ENCODE assay signal across 8 mouse cellular contexts in the genomic region with DNA sequence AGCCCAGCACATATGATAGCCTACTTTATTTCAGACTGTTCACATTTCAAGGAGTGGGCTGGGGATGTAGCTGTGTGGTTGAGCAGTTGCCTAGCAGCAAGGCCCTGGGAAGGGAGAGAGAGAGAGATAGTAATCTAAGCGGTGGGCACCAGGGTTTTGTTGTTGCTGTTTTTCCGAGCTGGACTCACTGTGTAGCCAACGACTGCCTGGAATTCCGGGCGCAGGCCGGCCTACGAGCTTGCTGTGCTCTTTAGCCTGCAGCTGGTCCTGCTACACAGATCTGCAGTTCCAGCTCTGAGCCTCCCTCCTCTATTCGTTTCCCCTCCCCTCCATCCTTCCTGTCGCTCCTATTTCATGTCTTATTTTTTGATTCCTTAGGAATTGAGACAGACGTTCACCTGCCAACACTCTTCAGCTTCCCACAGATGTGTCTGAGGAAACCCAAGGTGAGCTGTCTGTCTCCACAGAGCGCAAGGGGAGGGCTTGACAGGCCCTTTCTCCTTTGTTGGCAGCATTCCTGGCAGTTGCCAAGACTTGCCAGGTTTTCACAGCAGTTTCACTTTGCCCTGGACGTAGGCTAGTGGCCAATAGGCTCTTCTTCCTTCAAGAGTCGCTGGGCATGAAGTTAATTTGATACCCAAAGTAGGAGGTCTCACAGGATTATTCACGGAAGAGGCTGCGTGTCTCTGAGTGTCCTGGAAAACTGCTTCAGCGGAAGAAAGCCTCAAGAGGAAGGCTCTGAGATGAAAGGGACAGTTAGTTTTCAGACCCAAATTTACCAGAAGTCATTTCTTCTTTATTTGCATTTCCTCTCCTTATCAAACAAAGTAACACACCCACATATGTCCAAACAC. TPM values are rescaled to one million over a fixed set of nuclear protein-coding genes. Genes with fewer than 3 reads are reported as not detected.
A peak's percentile ranks its signal among the peaks of the same experiment; 100 is the strongest.
DNase-seq lines count a peak whose midpoint lies in the region; ATAC-seq and TF ChIP-seq lines count a peak whose summit lies in the region.

No protein-coding gene starts in this region.

- H3K36me3 ChIP-seq in heart, embryonic 10.5 days = no peaks in the 10 kb centered on the region
- H3K36me3 ChIP-seq in limb, embryonic 14.5 days (ENCODE audit: control insufficient read depth, insufficient read depth, low read length) = no peaks in the 10 kb centered on the region
- H3K36me3 ChIP-seq in neural tube, embryonic 14.5 days (ENCODE audit: control insufficient read depth, insufficient read depth, low read length) = no peaks in the 10 kb centered on the region

- H3K27me3 ChIP-seq in heart, embryonic 10.5 days (ENCODE audit: insufficient read depth, poor library complexity, severe bottlenecking) = 0 out of 2 replicates have a peak, but pooled peaks cover under 1% of the 10 kb centered on the region
- H3K27me3 ChIP-seq in limb, embryonic 14.5 days (ENCODE audit: control insufficient read depth, insufficient read depth, low read length) = no peaks in the 10 kb centered on the region
- no peaks in the 10 kb centered on the region for H3K27me3 ChIP-seq in neural tube, embryonic 14.5 days (ENCODE audit: control insufficient read depth, insufficient read depth, low read length)

- no peak overlapping the region for H3K9ac ChIP-seq in limb, embryonic 14.5 days (ENCODE audit: low read depth, low read length, severe bottlenecking)
- no peak overlapping the region for H3K9ac ChIP-seq in neural tube, embryonic 14.5 days (replicated peaks; ENCODE audit: low read depth, low read length)

- peaks cover 48% of the 10 kb centered on the region for H3K4me1 ChIP-seq in heart, embryonic 10.5 days
- H3K4me1 ChIP-seq in limb, embryonic 14.5 days (ENCODE audit: control insufficient read depth, insufficient read depth, low read length) = peaks cover 52% of the 10 kb centered on the region
- H3K4me1 ChIP-seq in neural tube, embryonic 14.5 days (ENCODE audit: control insufficient read depth, insufficient read depth, low read length) = no peaks in the 10 kb centered on the region

- 0 out of 2 replicates have a peak overlapping the region, but pooled peaks have one; percentile 16 for H3K27ac ChIP-seq in heart, embryonic 10.5 days
- H3K27ac ChIP-seq in limb, embryonic 14.5 days (replicated peaks; ENCODE audit: low read depth, low read length) = peak overlapping the region; percentile 49
- peak overlapping the region; percentile 24; the same call in 1 of the 2 replicates for H3K27ac ChIP-seq in neural tube, embryonic 14.5 days (ENCODE audit: low read depth, low read length)

- DNase-seq in ovary, adult 18-20 months (ENCODE audit: low spot score) = peak; percentile 57
- DNase-seq in ovary, postnatal 10 days (ENCODE audit: low spot score) = no peak
- DNase-seq in cerebellum, postnatal 4 days (ENCODE audit: low spot score in 2 of 2) = peak; percentile 44 to 71
- DNase-seq in heart, embryonic 10.5 days (ENCODE audit: low spot score) = no peak
- DNase-seq in kidney, adult 9 months = peak; percentile 95
- DNase-seq in limb, embryonic 14.5 days (ENCODE audit: low spot score) = peak; percentile 73

- H3K9me3 ChIP-seq in heart, embryonic 10.5 days = no peaks in the 10 kb centered on the region
- H3K9me3 ChIP-seq in limb, embryonic 14.5 days (ENCODE audit: control insufficient read depth, low read length) = no peaks in the 10 kb centered on the region
- H3K9me3 ChIP-seq in neural tube, embryonic 14.5 days (ENCODE audit: control insufficient read depth, low read length) = no peaks in the 10 kb centered on the region

- 41% methylated on average over 16 of the region's 16 CpGs for WGBS in heart, embryonic 10.5 days
- WGBS in limb, embryonic 14.5 days = 23% methylated on average over 16 of the region's 16 CpGs
- 25% methylated on average over 16 of the region's 16 CpGs for WGBS in neural tube, embryonic 14.5 days

- H3K4me2 ChIP-seq in limb, embryonic 14.5 days (replicated peaks; ENCODE audit: low read depth, low read length, severe bottlenecking) = 0 out of 2 replicates have a peak overlapping the region, but pooled peaks have one; percentile 20
- no peak overlapping the region for H3K4me2 ChIP-seq in neural tube, embryonic 14.5 days (ENCODE audit: low read depth, low read length)

- TF ChIP-seq POLR2A in limb, embryonic 14.5 days (IDR thresholded peaks at IDR 0.05; ENCODE audit: borderline replicate concordance, extremely low read depth, insufficient read depth, insufficient read length) = no peak

- peak; percentile 60; the same call in 1 of the 2 replicates for ATAC-seq in limb, embryonic 14.5 days (ENCODE audit: low FRiP score, low read depth)
- ATAC-seq in neural tube, embryonic 14.5 days (ENCODE audit: low read depth) = peak; percentile 75
- no peak for ATAC-seq in erythroid progenitor cell, adult 5-6 weeks (replicated peaks; ENCODE audit: low FRiP score, poor library complexity, severe bottlenecking)

- H3K4me3 ChIP-seq in heart, embryonic 10.5 days = no peak overlapping the region
- H3K4me3 ChIP-seq in limb, embryonic 14.5 days (replicated peaks; ENCODE audit: low read length) = no peak overlapping the region
- no peak overlapping the region for H3K4me3 ChIP-seq in neural tube, embryonic 14.5 days (ENCODE audit: low read depth, low read length)

RNA-seq across cellular contexts. Expression of a gene that starts 28.2 kb away (rescaled TPM):
- polyA plus RNA-seq in heart, embryonic 10.5 days (2016; fragmentation: Nextera tagmentation; extraction: Ambion mirVana) = 36.8 and 44.2 TPM in 2 replicates
- polyA plus RNA-seq in limb, embryonic 14.5 days (2012; rRNA removed) = 76.0 and 110 TPM in 2 replicates
- polyA plus RNA-seq in limb, embryonic 14.5 days (2014; fragmentation: Nextera tagmentation; extraction: Ambion mirVana) = 111 and 123 TPM in 2 replicates
- 61.9 and 62.7 TPM in 2 replicates for polyA plus RNA-seq in neural tube, embryonic 14.5 days (2014; fragmentation: Nextera tagmentation; extraction: Ambion mirVana)
- total RNA-seq in erythroid progenitor cell, adult 5-6 weeks (2015; ENCODE audit: low replicate concordance) = 22.6 and 25.6 TPM in 2 replicates
- 12.5 and 16.0 TPM in 2 replicates for total RNA-seq in erythroid progenitor cell, adult 5-6 weeks (2017; ENCODE audit: low replicate concordance)

Comparison
In these comparisons a context has a peak if more than half of its experiments do, and no peak if none do; other contexts are left out.
1. DNase-seq: peak in ovary, adult 18-20 months (single experiment), cerebellum, postnatal 4 days (2 of 2), kidney, adult 9 months (single experiment) and limb, embryonic 14.5 days (single experiment); none in ovary, postnatal 10 days (single experiment) and heart, embryonic 10.5 days (single experiment).
2. Peak in every context shown above with its lines, with median percentiles within 50 percentile points of each other: H3K27ac ChIP-seq.